Mouse (Mus musculus): ENCODE data around the gene Rapgef4.
A peak's percentile ranks its signal among the peaks of the same experiment; 100 is the strongest.

Rapgef4 gene

GRCm38 (mm10) chr2:72178515-72178914, 197.5 kb downstream of the Rapgef4 start:
- no peak for DNase-seq (ENCODE audit: low spot score)

GRCm38 (mm10) chr2:72179600-72180301, 198.7 kb downstream of the Rapgef4 start:
- no peak for DNase-seq (ENCODE audit: low spot score)

GRCm38 (mm10) chr2:72181443-72181842, 200.4 kb downstream of the Rapgef4 start:
- DNase-seq (ENCODE audit: low spot score): no peak

GRCm38 (mm10) chr2:72183751-72184150, 202.7 kb downstream of the Rapgef4 start:
- DNase-seq (ENCODE audit: low spot score): no peak

DNA sequence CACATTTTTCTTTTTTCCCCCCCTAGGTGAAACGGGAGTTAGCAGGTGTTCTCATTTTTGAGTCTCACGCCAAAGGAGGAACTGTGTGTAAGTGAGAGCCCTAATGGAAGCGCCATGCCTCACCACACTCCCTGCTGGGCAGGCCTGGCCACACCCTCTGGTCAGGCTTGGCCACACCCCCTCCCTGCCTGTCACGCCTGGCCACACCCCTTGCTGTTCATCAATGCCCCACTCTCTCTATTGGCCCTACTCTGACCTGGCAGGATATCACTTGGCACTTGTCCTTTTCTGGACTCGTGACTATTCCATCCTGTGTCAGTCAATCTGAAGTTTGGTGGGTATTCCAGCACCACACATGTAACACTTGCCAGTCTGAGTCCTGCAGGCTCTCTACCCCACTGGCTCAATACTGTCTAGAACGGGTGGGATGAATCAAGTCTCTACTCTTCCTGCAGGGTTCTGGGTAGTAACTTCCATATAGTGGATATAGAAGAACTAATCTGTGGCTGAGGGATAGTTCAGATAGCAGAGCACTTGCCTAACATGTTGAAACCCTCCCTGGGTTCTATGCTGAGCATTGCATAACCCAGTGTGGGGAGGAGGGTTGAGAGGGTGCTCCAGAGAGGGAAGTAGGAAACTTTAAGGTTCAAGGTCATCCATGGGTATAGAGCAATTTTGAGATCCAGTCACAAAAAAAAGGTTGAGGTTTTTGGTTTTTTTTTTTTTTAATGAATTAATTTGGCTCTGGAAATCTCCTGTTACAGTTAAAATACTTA, 215.3 kb downstream of the Rapgef4 start:
- DNase-seq (ENCODE audit: low spot score): no peak

DNA sequence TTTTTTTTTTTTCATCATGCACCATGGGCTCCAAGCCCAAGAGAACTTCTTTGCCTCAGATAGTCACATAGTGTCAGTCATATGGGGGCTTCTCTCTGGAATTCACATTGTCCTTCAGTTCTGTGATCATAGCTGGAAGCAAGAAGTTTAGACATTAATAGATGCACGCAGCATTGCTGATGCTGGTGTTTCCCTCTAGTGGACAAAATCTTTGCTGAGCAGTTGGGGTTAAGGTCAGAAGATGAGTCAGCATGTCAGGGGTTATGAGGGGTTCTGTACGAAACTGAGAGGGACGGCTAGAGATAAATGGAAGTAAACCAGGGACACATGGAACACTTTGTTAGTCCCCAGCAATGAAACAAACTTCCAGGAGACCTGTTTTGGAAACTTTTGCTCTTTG, 216.0 kb downstream of the Rapgef4 start:
- no peak for DNase-seq (ENCODE audit: low spot score)

GRCm38 (mm10) chr2:72199451-72199850, 218.4 kb downstream of the Rapgef4 start:
- no peak for DNase-seq (ENCODE audit: low spot score)

DNA sequence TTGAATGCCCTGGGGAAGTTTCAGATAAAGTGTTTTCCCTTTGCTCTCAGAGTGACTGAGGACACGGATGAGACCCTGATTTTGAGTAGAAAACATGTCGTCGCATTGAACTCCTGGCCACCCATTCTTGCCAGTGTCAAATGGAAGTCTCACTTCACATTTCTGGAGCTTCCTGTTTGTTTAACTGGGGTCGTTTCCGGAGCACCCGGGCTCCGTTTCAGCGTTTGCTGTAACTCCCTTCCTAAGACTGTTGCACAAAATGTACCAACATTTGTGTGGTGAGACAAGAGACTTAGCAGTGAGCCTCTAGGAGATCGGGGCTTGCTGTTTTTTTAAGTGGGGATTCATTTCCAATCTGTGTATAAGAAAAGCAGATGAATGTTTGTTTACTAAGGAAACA, 220.5 kb downstream of the Rapgef4 start:
- no peak for DNase-seq (ENCODE audit: low spot score)

- no peak for DNase-seq (ENCODE audit: low spot score)
Observed at GRCm38 (mm10) chr2:72202252-72202651, 221.2 kb downstream of the Rapgef4 start.

DNA sequence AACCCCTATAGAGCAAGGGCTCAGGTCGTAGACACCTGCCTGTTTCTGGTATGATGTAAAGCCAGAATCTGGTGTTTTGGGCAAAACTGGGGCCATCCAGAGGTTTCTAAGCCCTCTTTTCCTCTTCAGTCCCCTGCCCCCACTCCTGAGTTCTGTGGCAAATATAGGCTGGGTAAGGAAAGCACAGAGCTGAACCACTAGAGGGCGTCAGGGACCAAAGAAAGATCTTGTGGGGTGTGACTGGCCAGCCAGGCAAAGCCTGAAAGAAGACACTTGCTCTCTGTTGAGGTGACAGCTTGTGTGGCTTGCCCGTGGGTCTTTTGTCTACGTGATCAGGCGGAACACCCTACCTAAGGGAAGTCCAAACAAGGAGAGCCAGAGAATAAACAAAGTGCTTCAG, 222.6 kb downstream of the Rapgef4 start:
- DNase-seq (ENCODE audit: low spot score): peak; percentile 37

- DNase-seq (ENCODE audit: low spot score): no peak
Observed at GRCm38 (mm10) chr2:72205869-72206268, 224.8 kb downstream of the Rapgef4 start.

DNA sequence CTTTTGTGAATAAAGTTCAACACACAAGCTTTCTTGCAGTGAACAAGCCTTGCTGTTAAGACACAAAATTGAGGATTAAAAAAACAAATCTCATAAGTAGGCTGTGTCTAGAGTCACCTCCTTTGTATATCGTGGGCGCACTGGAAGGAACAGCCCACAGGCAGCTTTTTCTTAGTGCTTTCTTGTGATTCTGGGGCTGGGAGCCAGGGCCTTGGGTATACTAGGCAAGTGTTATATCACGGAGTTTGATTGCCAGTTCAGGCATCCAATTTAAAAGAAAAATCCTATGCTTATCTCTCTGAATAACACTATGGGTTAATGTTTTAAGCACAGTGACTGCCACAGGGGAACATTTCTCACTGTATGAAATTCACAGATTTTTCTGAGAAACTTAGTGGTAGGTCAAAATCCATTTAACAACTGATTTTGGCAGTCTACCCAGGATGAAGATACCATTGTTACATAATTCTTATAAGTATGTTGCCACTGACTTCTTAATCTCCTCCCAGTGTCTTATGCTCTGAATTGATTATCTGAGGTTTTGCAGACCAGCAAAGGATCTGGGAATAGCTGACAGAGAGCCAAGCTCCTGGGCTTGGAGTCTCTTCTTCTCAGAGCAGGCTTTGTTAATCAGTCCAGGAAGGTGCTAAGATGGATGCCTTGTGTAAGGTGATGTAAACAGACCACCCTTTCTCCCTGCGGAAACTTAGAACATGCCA, 225.6 kb downstream of the Rapgef4 start:
- no peak for DNase-seq (ENCODE audit: low spot score)

- DNase-seq (ENCODE audit: low spot score): no peak
Observed at GRCm38 (mm10) chr2:72217336-72217735, 236.3 kb downstream of the Rapgef4 start.

- peak; percentile 34 for DNase-seq (ENCODE audit: low spot score)
Observed at GRCm38 (mm10) chr2:72219921-72220320, 238.9 kb downstream of the Rapgef4 start.

GRCm38 (mm10) chr2:72221283-72221682, 240.2 kb downstream of the Rapgef4 start:
- DNase-seq (ENCODE audit: low spot score): no peak

DNA sequence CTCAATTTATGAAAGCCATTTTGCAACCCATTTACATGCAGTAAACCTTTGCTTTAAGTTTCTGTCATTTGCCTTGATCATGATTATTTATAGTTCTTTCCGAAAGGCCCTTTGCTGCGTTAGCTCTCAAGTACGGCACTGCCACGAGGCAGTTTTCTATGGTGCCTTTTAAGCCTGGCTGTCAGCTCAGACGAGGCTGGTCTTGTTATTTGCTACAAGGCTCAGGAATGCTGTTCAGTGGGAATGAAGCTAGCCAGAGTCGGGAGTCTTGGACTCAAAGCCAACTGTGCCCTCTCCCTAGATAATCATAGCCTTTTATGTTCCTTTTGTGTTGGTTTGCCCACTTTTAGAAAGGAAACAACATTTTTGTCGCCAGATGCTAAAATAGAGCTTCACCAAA, 240.7 kb downstream of the Rapgef4 start:
- DNase-seq (ENCODE audit: low spot score): no peak

- no peak for DNase-seq (ENCODE audit: low spot score)
Observed at GRCm38 (mm10) chr2:72222276-72222675, 241.2 kb downstream of the Rapgef4 start.

DNA sequence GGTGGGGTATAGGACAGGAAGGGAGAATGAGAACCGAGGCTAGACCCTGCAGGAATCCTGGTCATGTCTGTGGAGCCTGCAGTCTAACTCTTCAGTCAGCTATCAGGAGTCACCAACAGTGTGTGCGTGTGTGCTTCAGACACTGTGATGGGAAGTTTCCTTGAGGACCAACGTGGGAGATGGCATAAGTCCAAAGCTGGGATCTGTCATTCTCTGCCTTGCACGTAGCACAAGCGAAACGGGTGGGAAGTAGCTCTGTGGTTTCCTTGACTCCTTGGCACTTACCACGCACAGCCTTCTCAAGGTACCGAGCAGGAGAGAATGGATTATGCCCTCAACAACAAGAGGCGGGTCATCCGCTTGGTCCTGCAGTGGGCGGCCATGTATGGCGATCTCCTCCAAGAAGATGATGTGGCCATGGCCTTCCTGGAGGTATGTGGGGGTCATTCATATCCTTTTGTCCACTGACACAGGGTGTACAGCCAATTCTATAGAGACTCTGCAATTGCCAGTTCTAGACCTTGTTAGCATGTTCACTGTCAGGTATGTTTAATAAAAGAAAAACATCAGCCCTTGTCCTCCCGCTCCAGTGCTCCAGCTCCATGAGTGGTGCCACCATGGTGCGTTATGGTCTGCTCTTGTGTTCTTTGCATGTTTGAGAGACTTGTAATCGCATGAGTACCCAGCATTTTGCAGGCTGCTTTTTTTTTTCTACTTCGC, 241.9 kb downstream of the Rapgef4 start:
- DNase-seq (ENCODE audit: low spot score): no peak

DNA sequence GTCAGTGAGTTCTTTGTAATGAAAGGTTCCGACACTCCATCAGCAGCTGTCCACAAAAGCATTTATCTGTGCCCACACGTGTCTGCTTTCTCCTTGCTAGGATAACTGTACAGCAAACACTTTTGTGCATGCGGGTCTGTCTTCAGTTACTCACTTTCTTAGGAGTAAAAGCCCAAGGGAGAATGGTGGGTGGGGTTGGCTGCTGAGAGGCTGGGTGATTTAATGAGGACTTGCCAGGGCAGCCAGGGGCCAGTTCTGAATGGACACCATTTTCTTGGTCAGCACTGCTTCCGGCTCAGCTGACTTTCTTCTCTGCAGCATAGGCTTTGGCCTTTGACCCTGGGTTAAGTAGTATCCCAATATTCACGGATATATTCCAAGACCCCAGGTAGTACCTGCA, 242.4 kb downstream of the Rapgef4 start:
- DNase-seq (ENCODE audit: low spot score): no peak

DNA sequence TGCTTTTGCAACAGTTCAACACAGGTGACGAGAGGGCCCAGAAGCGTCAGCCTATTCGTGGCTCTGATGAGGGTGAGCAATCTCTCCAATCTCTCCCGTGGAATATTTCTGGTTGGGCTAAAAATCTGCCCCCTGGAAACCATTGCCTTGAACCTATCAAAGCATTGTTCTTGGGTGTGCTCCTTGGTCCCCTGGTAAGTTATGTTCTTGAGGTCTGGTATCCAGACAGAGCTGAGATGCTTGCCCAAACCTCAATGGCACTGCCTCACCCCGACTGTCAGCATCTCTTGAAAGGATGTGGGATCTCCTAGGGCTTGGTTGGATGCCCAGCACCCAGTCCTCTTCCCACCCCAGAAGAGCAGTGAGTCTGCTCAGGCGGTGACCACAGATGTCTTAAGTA, 245.0 kb downstream of the Rapgef4 start:
- no peak for DNase-seq (ENCODE audit: low spot score)

- DNase-seq (ENCODE audit: low spot score): no peak
Observed at GRCm38 (mm10) chr2:72227416-72227815, 246.4 kb downstream of the Rapgef4 start.

DNA sequence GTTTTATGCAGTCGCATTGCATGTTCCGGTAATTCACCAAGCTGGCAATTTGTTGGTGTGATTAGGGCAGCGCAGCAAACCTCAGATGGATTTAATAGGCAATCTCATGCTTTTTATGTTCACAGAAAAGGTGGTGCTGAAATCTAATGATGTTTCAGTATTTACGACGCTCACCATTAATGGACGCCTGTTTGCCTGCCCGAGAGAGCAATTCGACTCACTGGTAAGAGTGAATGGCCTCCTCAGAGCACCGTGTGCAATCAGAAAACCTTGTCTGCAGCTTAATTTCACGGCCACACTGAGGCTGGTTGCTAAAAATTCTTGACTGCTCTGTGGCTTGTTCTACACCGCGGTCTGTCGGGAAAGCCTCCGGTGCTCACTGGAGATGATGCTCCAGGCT, 247.8 kb downstream of the Rapgef4 start:
- no peak for DNase-seq (ENCODE audit: low spot score)

Data from c-Kit-positive CD71-positive TER-119-positive erythroid progenitor cells, embryonic 14.5 days (primary cell).